Mouse (Mus musculus) G1E (cell line): ENCODE data around the gene Paqr9.

ENCODE experiments used
- CTCF ChIP-seq: IDR thresholded peaks from 2 replicates; pipeline ENCODE4 v1.5.1; 2012; ENCODE audit warnings: low read depth, low read length, inconsistent platforms, mixed read lengths
- GATA1 ChIP-seq: IDR thresholded peaks from 2 replicates; pipeline ENCODE4 v1.6.1; 2012; ENCODE audit warnings: borderline replicate concordance, low read length, inconsistent platforms, mixed read lengths
- GATA2 ChIP-seq: IDR thresholded peaks from 2 replicates; pipeline ENCODE4 v1.6.1; 2012; ENCODE audit warnings: low read depth, low read length, inconsistent platforms, borderline replicate concordance
- POLR2AphosphoS5 ChIP-seq: IDR thresholded peaks from 2 replicates; pipeline ENCODE4 v1.6.1; 2012; ENCODE audit warnings: low read depth, low read length, inconsistent platforms; ENCODE audit not compliant: insufficient replicate concordance
- TAL1 ChIP-seq: conservative IDR thresholded peaks from 2 replicates; pipeline ENCODE4 v1.6.1; 2012; ENCODE audit warnings: low read depth, low read length, inconsistent platforms, mixed read lengths

DNA sequence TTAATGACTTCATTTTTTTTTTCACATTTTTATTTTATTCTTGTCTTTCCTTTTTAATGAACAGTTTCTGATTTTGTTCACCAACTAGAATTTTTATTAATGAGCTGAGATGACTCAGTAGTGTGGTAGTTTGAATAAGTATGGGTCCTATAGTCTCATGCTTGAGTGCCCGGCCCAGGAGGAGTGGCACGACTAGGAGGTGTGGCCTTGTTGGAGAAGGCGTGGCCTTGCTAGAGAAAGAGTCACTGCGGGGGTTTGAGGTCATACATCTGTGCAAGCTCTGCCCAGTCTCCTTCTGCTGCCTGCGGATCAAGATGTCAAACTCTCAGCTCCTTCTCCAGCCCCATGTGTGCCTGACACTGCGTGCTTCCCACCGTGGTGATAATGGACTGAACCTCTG is 28.6 kb downstream of the Paqr9 start:
- TF ChIP-seq GATA1 (no peak), CTCF (no peak), POLR2AphosphoS5 (no peak), TAL1 (no peak), GATA2 (no peak)
